Mouse (Mus musculus) cerebellum, postnatal 25 days (tissue): ENCODE data around the gene Mrgpre.

Source experiments
- DNase-seq, 2 experiments: peaks; one replicate each; pipeline ENCODE4 v3.0.0; 2021; ENCODE audit warnings: mixed read lengths in 2 of 2

The Mrgpre gene

DNA sequence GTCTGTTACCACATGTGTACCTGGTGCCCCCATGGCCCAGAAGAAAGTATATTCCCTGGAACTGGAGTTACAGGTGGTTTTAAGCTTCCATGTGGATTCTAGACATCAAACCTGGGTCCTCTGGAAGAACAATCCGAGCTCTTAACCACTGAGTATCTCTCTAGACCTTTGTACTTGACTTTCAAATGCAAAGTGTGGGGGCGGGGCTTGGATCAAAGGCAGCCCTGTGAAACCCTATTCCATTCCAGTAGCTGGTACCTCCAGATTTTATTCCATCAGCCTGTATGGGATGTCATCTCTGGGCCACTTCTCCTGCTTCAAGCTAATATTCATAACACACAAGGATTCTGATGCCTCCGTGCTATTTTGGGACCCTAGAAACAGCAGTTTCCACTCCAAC is 8.2 kb downstream of the Mrgpre start:
- DNase-seq: no peak

DNA sequence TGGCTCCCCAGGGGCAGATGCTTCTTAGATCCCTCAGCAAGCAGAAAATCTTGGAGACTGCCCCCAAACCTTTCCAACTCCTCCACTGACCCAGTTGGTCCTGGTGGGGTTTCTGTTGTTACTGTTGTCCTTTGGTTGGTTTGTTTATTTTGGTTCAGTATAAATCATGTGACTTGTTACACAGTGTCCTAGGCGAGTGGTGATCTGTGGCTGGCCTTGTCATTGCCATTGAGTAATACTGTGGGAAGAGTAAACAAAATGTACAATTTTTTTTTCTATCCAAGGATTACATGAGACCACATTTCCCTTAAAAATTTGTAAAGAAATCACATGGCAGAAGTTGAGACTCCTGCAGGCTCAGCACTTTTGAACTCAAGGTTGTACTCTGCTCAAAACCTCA is 14.8 kb downstream of the Mrgpre start:
- DNase-seq: no peak

DNA sequence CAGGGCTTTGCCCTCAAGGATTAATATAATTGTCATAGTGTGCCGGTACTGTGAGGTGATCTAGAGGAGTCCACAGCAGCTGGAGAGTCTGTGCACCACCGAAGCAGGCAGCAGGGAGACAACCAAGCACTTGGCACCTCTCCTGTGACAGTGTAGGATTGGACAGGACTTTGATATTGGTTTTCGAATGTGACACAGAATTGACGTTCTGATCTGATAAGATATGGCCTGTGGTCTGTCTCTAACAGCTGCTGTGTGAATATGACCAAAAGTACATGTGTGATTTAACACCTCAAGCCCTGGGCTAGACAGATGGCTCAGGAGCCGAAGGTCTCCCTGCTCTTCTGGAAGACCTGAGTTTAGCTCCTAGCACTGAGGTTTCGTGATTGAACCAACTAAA is 16.0 kb downstream of the Mrgpre start:
- DNase-seq: no peak

DNA sequence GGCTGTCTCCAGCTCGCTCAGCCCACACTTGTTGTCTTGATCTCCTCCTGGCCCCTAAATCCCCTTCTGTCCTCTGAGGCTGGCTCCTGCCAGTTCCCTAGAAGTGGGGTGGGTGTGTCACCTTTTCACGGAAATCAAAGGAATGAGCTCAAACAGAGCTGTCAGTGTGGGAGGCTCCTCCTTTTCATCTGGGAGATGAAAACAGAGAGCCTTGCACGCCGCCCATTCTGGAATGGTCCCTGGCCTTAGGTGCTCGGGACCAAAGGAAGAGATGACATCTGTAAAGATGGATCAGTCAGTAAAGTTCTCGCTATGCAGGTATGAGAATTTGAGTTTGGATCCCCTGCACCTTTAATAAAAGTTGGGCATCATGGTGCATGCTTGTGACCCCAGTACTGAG is 17.4 kb downstream of the Mrgpre start, which contains the start of gene Mrgprg:
Gene Mrgprg (minus strand): TSS at position 101 of the 400 bp plus-strand sequence.
- no peak for DNase-seq

DNA sequence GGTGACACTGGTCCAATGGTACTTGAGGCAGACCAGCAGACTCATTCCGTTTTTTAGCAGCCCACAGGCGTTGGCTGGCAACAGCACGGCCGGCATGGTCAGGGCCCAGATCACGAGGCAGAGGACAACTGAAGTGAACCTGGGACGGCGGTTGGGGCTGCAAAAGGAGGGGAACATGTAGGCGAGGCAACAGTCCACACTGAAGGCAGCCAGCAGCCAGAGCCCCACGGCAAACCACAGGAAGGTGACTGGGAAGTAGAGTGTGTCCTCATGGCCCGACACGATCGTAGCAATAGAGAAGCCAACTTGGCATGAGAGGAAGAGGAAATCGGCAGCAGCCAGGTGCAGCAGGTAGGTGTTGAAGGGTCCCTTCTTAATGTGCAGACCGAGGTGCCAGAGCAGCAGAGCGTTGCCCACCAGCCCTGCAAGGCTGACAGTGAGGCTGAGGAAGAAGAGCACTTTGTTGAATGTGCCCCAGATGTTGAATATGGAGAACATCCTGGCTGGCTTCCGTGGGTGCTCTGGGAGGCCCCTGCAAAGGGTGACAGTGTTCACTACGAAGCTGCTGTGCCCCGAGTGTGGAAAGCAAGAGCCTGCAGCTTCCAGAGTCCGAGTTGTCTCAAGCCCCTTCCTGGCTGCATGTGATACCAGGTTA is 19.3 kb downstream of the Mrgpre start:
- DNase-seq: no peak

DNA sequence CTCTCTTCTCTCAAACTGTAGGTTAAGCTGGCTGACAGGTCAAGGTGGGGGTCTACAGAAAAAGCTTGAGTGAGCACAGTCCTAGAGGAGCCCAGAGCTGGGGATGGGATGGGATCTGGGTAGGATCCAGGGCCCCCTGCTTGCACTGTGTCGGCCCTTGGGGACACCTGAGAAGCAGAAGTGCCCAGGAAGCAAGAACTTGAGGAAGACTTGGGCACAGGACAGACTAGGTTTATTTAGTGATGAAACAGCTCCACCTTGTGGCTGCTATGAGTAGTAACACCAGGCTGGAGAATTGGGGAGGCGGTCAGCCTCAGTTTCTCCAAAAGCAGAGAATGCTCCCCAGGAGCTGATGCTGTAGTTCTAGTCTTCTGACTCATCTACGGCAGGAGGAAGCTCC is 20.5 kb downstream of the Mrgpre start:
- peak in 1 of 2 experiments; percentile 33 for DNase-seq

DNA sequence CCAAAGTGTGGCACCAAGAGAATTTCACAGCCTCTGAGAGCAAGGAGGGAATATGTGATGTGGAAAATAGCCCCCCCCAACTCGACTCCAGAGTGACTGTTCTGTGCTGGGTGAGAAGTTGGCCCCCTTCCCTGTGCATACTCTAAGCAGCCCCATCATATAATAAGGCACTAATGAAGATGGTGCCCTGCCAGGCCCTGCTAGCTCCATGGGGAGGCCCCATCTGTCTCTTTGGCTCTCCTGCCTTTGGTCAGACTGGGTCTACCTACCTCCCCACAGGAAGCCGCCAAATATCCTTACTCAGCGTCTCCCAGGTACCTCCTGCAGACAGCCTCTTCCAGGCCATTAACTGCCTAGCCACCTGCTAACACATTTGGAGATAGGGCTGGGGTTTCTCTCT is 25.3 kb downstream of the Mrgpre start:
- DNase-seq: peak; percentile 85 to 88

DNA sequence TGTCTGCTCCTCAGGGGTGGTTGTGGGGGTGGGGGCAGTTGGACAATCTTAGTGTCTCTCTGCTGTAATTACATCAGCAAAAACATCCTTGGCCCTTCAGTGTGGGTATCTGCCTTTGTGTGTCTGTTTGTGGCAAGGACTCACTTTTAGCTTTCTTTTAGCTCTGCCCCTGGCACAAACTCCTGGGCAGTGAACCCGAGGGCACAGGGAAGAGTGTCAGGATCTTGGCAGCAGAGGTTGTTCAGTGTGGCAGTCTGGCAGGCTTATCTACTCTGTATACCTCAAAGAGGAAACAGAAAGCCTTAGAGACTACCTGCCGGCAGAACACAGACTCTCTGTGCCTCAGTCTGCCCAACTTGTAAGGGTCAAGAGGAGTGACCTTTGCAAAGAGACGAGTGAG is 26.6 kb downstream of the Mrgpre start:
- no peak for DNase-seq

DNA sequence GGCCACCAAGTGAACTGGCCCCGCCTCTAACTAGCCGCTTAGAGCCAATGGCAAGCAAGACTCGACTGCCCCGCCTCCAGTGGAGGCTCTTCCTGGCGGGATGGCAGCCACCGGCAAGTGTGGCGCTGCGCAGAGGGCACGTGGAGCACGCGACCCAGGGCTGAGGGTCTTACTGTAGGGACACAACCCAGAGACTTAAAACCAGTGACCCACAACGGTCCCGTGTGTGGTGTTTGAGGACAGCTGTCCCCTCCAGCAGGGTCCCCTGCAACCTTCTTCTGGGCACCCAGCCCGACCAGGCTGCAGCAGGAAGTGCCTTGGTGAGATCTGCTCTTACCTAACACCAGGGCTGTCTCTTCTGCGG is 27.3 kb downstream of the Mrgpre start:
- peak; percentile 44 to 70 for DNase-seq

DNA sequence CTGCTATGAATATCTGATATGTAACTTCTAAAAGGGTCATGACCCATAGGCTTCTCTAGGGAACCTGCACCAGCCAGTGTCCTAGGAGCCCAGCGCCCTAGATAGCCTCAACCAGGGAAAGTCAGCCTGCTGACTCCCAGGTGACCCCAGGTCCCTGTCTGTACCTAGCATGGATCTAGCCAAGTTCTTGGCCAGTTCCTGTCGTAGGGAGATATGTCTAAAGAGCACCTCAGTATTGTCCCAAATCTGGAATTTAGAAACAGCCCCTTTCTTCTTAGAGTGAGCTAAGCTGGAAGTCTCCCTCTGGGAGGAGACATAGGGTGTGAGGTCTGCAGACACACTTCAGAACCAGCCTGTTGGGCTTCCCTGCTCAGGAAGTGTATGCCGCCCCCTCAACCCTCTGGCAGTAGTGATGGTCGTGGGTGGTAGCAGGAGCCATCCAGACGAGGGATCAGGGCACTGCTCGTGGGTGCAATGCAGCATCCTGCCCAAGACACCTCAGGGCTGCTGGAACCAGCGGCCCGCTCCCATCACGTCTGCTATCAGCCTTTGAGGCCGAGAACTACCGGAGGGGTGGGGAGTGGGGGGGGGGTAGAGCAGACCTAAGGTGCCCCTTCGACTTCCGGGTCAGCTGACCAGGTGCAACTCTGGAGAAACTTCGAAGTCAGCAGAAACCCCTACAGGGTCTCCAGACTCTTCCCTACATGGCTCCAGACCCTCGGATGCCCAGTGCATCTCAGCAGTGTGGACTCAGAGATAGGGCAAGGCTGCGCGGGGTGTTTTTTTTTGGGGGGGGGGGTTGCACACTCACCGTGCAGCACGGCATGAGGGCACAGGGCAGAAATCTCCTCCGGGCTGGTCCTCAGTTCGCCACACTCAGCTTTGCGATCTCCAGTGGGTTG is 27.9 kb downstream of the Mrgpre start, which contains the start of gene Osbpl5:
Gene Osbpl5 (minus strand): TSS at position 861 of the 902 bp plus-strand sequence.
- DNase-seq: no peak

DNA sequence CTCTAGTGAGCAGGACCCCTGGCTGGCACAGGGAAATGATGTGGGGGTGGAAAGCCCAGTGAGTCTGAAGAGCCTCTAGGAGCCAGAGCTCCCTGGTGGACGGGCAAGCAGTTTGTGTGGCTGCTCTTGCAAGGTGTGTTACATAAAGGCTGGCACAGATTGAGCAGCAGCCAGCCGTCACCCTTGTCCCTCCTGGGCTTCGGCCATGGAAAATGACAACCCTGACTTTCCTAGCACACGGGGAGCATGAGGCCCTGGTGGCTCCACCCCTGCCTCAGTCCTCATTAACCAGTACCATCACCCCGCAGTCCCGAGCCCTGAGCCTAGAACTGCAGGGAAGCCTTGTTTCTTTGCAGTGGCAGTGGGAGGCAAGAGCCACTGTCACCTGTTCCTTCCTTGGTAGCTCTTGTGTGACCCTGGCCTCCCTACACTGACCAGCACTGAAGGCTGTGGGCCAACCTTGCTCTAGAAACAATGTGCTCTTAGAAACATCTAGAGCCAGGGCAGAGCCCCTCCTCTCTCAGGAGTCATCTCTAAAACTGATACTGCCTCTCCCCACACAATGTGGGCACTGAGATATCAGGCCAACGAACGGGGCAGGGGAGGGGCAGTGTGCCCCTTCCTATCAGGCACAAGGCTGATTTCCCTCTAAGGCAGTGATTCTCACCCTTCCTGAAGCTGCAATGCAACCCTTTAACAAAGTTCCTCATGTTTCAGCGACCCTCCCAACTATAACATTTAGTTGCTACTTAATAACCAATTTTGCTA is 28.8 kb downstream of the Mrgpre start:
- no peak for DNase-seq

DNA sequence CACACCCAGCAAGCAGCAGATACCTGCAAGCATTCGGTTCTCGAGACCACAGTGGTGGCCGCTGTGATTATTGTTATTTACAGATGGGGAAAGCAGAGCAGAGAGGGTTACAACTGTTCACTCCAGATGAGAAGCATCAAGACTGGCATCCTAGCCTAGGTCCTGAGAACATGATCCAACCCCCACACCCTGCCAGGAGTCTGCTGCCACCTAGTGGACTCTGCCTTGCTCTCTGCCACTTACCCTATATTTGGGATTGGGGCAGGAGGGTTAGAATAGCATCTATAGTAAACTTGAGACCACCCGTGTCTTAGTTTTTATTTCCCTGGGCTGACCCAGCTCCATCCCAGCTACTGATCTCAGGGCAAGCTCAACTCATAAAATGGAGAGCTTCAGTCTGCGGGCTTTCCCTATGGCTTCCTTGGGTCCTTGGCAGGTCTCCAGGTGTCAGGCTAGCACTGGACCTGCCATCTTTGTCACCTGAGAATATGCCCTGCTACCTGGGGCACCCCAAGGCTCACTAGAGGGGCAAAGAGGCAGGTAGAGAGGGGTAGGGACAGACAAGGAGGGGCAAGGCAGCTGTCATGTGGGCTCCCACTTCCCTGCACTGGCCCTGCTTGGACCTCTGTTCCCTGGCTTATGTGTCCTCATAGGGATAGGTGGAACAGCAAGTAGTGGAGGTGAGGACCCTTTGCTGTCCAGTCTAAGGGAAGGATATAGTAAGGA is 30.1 kb downstream of the Mrgpre start:
- DNase-seq: peak; percentile 50 to 75

DNA sequence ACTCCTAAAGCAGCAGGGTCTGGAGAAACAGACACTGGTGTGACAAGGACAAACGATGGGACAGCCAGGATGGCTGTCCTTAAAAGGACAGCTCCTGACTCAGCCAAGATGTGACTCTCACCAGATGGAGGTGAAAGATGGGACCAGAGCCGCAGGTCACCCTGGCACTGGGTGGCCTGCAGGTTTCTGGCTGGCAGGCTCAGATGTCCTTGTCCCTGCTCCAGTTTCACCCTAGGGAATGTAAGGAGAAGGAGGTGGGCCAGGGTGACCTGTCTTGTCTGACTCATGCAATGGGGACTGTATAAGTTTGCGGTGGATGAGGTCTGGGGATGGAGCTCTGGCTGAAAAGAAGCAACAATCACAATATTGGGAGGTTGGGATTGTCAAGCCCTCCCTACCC is 31.7 kb downstream of the Mrgpre start:
- peak in 1 of 2 experiments; percentile 47 for DNase-seq

DNA sequence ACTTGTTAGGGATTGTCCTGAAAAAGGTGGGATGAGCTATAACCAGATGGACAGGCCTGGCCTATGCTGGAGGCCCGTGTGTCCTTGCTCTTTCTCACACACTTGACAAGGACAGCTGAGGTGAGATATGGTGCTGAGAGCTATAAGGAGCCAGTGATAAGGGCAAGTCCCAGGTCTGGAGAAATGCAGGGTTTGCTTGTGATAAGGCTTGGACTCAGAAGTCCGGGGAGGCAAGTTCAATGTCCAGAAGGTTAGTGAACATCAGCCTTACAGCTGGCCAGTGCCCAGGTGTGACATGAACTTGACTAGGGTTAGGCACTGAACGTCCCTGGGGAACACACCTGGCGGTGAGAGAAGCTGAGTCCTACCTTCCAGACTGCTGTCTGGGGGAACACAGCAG is 32.2 kb downstream of the Mrgpre start:
- DNase-seq: no peak

DNA sequence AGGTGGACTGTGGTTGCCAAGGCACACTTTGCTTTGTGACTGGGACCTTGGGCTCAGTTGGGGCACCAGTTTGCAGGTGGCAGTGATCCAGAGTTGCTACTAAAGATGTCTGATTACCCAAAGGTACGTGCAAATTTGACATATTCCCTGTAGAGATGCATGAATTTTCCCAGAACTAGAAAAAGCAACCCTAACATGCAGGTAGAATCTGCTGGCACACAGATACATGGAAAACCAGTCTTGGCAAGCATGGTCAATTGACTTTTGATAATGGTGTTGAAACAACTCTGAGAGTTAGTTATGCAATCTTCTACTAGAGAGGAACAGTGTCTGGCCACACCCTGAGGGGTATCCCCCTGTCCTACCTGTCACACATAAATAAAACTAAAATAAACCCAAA is 32.9 kb downstream of the Mrgpre start:
- no peak for DNase-seq

DNA sequence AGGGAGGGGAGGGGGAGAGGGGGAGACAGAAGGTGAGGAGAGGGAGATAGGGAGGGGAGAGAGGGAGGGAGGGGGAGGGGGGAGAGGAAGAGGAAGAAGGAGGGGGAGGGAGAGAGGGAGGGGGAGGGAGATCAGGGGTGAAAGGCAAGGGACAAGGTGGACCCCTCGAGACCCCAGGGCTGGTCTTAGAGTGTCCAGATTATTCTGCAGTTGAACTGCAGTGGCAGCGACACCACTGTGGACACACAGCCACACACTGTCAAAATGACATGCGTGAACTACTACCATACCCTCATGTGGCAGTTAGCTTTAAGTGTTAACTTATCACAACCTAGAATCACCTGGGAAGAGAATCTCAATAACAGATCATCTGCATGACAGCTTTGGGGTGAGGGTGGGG is 35.3 kb downstream of the Mrgpre start:
- no peak for DNase-seq

DNA sequence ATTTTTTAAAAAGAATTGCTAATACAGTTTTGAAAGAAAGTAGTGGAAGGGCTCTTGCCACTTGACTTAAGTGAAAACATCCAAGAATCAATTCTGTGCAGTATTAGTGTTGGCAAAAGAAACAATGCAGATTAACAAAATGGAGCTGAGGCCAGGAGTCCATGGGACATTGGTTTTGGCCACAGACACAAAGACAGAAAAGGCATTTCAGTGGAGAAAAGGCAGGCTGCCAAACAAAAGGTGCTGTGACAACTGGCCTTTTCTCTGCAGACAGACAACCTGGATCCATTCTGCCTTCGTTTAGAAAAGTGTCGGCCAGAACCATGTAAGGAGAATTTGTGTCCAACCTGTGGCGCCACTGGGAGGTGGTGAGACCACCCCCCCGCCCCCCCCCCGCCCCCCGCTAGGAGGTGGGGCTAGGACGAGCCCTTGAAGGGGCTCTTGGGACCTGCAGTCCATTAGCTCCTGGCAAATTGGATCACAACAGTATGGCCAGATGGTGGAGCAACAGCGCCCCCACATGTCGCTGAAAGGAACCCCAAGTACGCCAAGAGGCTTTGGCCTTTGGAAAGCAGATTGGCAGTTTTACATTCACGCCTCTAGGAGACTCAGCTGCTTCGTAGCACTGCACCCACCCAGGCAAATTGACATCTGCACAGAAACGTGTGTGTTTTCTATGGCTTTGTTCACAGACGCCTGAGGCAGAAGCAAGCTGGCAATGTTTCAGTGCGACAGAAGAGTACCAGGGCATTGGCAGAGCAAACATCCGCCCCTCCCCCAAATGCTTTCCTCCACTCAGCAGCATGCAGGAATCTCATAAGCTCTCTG is 36.0 kb downstream of the Mrgpre start:
- peak; percentile 86 to 90 for DNase-seq

DNA sequence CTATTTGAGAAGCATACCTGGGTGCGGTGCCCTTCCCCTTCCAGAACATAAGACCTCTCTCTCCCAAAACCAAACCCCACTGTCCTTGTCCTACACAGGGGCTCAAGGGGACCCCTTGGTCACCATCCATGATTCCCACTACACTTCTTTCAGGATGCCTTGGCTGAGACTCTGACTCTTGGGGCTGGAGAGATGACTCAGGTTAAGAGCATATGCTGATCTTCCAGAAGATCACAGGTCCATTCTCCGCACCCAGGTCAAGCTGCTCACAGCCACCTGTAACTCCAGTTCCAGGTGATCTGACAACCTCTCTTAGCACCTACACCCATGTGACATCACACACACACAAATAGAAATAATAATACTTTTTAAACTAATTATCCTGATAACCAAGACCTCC is 43.6 kb downstream of the Mrgpre start:
- DNase-seq: no peak

DNA sequence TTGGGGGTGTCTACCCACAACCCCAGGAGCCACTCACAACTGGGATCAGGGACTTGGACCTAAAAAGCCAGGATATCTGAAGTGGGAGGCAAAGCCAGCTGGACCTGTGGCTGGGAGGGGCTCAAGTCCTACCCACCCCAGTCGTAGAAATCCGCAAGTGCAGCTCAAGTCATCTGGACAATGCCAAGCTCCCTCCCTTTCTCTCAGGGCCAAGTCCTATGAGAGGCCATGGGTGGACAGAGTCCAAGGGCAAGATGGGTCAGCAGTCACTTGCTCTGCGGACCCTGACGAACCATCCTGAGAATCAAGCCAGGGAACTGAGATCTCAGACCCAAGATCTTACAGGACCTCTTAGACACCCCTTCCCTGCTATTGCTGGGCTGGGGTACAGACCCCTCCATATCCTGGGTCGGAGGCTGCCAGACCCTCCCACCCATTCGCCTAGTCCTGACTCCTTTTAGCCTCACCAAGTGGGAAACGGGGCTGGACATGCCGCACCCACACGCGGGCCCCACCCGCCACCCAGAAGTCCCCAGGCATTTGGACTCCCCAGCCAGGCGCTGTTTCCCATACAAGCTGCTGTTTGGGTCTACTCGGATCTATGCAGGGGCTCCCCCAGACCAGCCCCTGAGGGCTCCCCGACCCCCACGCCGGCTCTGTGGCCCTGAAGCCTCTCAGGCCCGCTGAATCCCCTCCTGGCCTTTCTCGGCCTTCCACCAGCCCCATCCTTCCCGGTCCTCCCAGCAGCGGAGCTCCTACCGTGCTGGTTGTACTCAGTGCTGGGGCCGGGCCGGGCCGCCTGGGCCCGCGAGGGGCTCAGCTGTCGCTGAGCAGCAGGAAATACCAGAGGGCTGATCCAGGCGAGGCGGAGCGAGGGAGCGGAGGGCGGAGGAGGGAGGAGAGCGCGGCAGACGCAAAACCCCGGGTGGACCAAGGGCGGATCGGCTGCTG is 44.5 kb downstream of the Mrgpre start:
- DNase-seq: peak; percentile 66 to 76

DNA sequence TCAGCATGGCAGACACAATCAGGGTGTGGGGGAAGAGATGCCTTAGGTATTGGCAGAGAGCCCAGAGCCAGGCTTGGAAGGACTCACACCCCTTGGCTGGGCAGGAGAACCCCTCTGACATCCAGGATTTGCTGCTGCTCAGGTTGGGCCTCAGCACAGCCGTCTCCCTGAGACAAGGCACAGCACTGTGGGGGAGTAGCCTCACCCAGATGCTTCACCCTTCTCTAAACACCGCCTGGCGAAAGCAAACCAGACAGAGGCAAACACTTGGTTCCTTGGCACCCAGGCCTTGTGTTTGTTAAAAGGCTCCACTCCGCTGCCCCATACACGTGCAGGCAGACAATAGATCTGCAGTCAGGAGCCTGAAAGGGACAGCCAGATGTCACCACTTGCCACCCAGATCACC is 45.7 kb downstream of the Mrgpre start:
- DNase-seq: no peak

DNA sequence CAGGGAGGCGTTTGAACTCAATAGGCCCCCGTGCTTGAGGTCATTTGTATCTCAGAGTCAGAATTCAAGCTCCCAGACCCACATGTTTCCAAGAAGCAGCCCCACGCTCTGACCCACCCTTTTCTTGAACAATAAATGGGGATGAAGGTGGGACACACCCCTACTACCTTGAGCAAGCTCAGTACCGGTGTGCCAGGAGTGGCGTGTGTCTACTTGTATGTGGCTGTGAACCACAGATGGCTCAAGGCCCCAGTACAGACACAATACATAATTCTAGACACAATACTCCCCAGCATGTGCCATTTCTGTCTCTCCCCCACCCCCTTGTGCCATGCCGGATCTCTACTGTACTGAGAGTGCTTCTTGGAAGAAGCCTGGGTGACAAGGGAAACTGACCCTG is 46.1 kb downstream of the Mrgpre start:
- no peak for DNase-seq
